Mouse (Mus musculus): ENCODE measurements at regions not wholly inside any gene's neighbourhood (a gene's known extent, or its start where the extent isn't known, plus 50 kb on each side); places are given as distances from the start of the nearest gene placed in this dataset.

- H3K4me3 ChIP-seq (ENCODE audit: low read depth, low read length) = no peak overlapping the region
- H3K4me2 ChIP-seq (ENCODE audit: low read length) = no peak overlapping the region
- 0 out of 2 replicates have a peak, but pooled peaks cover 2% of the 10 kb centered on the region for H3K4me1 ChIP-seq (ENCODE audit: control insufficient read depth, insufficient read depth, low read length)
- no peak overlapping the region for H3K9ac ChIP-seq (ENCODE audit: low read length)
- no peak overlapping the region for H3K27ac ChIP-seq (ENCODE audit: low read depth, low read length)
- DNase-seq (ENCODE audit: low spot score) (peak; percentile 22), ATAC-seq (peak; percentile 57)
- H3K27me3 ChIP-seq (replicated peaks; ENCODE audit: control insufficient read depth, insufficient read depth, low read length) = no peaks in the 10 kb centered on the region
- no peaks in the 10 kb centered on the region for H3K36me3 ChIP-seq (ENCODE audit: control insufficient read depth, insufficient read depth, low read length)
- H3K9me3 ChIP-seq (replicated peaks; ENCODE audit: control insufficient read depth, low read length) = no peaks in the 10 kb centered on the region
- 51% methylated on average over 2 of the region's 2 CpGs for WGBS
Measured at GRCm38 (mm10) chr1:30061242-30061641, 812.5 kb downstream of the Phf3 start.

DNA sequence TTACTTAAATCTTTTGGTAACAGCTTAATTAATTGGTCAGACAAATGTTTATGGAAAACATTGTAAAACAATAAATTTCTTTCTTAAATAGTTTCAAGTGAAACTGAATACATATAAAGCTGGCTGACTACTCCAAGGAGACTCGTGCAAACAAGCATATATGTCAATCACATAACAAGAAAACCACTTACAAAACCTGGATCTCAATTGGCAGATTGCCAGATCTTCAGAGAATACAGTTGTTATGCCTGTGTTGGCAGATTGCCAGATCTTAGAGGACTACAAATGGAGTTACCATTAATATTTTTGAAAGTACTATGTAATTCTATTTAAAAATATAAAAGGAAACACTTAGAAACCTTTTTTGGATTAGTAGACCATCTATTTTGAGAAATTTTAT lies 812.9 kb downstream of the Phf3 start:
- peak; percentile 95 for DNase-seq (ENCODE audit: low spot score)
- no peak overlapping the region for H3K9ac ChIP-seq (ENCODE audit: low read length)
- WGBS = 0% methylated on average over 1 of the region's 1 CpGs

GRCm38 (mm10) chr1:30017596-30017995 lies 856.1 kb downstream of the Phf3 start:
- no peak overlapping the region for H3K4me2 ChIP-seq (ENCODE audit: low read length)
- no peaks in the 10 kb centered on the region for H3K4me1 ChIP-seq (ENCODE audit: control insufficient read depth, insufficient read depth, low read length)
- no peak overlapping the region for H3K27ac ChIP-seq (ENCODE audit: low read depth, low read length)
- no peaks in the 10 kb centered on the region for H3K27me3 ChIP-seq (replicated peaks; ENCODE audit: control insufficient read depth, insufficient read depth, low read length)
- H3K4me3 ChIP-seq (ENCODE audit: low read depth, low read length) = no peak overlapping the region
- H3K9ac ChIP-seq (ENCODE audit: low read length) = no peak overlapping the region
- no peaks in the 10 kb centered on the region for H3K9me3 ChIP-seq (replicated peaks; ENCODE audit: control insufficient read depth, low read length)
- ATAC-seq = no peak
- no peaks in the 10 kb centered on the region for H3K36me3 ChIP-seq (ENCODE audit: control insufficient read depth, insufficient read depth, low read length)
- no peak for DNase-seq (ENCODE audit: low spot score)

More for the DNA sequence above, 812.9 kb downstream of the Phf3 start:
- ATAC-seq = peak; percentile 96
- Histone ChIP-seq H3K27ac (ENCODE audit: low read depth, low read length) (no peak overlapping the region), H3K4me2 (ENCODE audit: low read length) (no peak overlapping the region), H3K9me3 (replicated peaks; ENCODE audit: control insufficient read depth, low read length) (no peaks in the 10 kb centered on the region), H3K36me3 (ENCODE audit: control insufficient read depth, insufficient read depth, low read length) (no peaks in the 10 kb centered on the region), H3K27me3 (replicated peaks; ENCODE audit: control insufficient read depth, insufficient read depth, low read length) (no peaks in the 10 kb centered on the region), H3K4me1 (ENCODE audit: control insufficient read depth, insufficient read depth, low read length) (0 out of 2 replicates have a peak, but pooled peaks cover 2% of the 10 kb centered on the region), H3K4me3 (ENCODE audit: low read depth, low read length) (no peak overlapping the region)

GRCm38 (mm10) chr1:30008757-30009340 lies 864.9 kb downstream of the Phf3 start:
- Histone ChIP-seq H3K36me3 (ENCODE audit: control insufficient read depth, insufficient read depth, low read length) (no peaks in the 10 kb centered on the region), H3K9ac (ENCODE audit: low read length) (no peak overlapping the region), H3K4me1 (ENCODE audit: control insufficient read depth, insufficient read depth, low read length) (no peaks in the 10 kb centered on the region), H3K27ac (ENCODE audit: low read depth, low read length) (no peak overlapping the region), H3K9me3 (replicated peaks; ENCODE audit: control insufficient read depth, low read length) (0 out of 2 replicates have a peak, but pooled peaks cover 3% of the 10 kb centered on the region), H3K4me2 (ENCODE audit: low read length) (no peak overlapping the region), H3K27me3 (replicated peaks; ENCODE audit: control insufficient read depth, insufficient read depth, low read length) (no peaks in the 10 kb centered on the region), H3K4me3 (ENCODE audit: low read depth, low read length) (no peak overlapping the region)
- WGBS = 3% methylated on average over 1 of the region's 1 CpGs
- ATAC-seq (peak; percentile 87), DNase-seq (ENCODE audit: low spot score) (peak; percentile 78)

Data from forebrain, embryonic 14.5 days (tissue).